Mouse (Mus musculus): ENCODE data around the gene Foxa2.

Foxa2 gene

GRCm38 (mm10) chr2:148004554-148005521 is 41.9 kb downstream of the Foxa2 start:
- DNase-seq (ENCODE audit: extremely low read depth, insufficient read length, low spot score): no peak

- DNase-seq (ENCODE audit: extremely low read depth, insufficient read length, low spot score): no peak
Measured at GRCm38 (mm10) chr2:148003511-148003910, 43.3 kb downstream of the Foxa2 start.

GRCm38 (mm10) chr2:147998206-147998966 is 48.4 kb downstream of the Foxa2 start:
- no peak for DNase-seq (ENCODE audit: extremely low read depth, insufficient read length, low spot score)

GRCm38 (mm10) chr2:147996781-147997180 is 50.0 kb downstream of the Foxa2 start:
- no peak for DNase-seq (ENCODE audit: extremely low read depth, insufficient read length, low spot score)

DNA sequence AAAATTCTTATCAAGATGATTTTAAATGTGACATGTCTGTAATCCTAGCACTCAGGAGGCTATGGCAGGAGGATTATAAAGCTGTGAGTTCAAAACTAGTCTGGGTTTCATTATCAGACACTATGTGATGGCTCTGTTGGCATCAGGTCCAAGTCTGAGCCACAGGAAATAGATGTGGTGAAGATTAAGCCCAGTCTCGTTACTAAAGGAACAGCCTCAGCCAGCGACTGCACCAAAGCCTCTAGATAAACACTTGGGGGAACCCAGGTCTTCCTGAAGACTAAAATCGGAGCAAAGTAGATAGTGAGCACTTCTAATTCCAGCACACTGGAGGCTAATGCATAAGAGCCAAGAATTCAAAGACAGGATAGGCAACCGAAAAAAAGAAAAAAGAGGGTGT is 52.9 kb downstream of the Foxa2 start:
- DNase-seq (ENCODE audit: extremely low read depth, insufficient read length, low spot score): no peak

DNA sequence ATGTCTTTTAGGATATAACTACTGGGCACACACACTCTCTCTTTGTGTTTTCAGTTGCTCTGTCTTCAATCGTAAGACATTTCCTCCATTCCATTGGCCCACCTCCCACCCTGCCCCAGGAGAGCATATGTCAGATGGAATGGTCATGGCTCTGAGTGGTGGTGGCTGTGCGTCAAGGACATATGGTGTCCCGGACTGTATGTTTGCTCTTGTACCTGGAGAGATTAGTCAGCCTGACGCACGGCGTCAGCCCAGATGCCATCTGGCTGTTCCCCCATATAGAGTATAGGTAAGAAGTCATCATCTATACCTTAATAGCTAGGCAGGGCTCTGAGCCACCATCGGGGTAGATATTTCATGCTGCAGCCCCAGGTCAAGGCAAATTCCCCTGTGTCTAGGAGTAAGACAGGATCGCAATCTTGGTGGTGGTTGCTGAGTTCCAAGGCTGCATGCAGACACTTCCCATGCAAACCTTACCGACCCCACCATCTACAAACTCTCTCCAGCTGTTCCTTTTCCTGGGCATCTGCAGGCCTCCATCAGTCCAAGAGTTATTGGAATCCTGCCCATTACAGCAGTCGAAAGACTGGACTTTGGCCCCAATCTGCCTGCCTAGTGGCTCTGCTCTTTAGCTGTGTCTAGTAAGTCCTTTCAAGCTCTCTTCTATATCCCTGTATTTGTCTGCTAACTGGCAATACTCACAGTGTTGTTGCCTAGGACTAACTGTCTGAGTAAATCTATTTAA is 53.7 kb downstream of the Foxa2 start:
- DNase-seq (ENCODE audit: extremely low read depth, insufficient read length, low spot score): no peak
